Mouse (Mus musculus): ENCODE measurements around the gene Cdk8.

Cdk8 gene

DNA sequence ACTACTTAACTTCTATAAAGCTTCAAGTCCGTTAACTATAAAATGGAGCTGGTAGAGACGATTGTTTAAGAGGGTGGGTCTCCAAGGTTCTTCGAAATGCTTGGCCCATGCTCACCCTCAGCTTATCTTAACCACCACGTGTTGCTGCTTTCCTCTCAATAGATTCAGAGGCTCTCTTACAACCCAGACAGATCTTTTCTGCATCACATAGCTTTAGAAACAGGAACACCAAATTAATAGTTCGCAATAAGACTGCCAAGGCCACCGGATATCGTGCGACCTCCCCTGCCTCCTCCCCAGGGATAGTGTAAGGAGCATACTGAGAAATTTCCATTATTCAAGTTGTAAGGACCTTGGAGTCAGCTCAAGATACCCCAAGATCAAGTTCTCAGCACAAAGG is 87.4 kb downstream of the Cdk8 start:
- DNase-seq (ENCODE audit: low spot score in 2 of 2) = no peak

DNA sequence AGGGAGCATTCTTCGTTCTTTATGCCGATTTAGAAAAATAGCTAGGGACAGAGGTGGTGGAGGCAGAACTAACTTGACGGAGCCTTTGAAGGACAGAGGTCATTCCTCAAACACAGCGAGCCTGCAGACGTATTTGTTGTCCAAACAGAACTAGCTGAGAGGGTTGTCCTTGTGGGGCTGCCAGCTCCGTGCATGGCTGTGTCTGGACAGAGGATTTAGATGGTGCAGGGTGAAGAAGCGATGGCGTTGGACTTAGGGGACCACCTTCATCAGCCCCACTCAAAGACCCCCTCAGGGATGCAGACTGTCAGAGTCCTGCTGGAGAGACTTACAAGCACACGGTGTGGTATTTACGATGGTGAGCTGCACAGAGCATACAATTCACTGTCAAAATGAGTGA is 97.9 kb downstream of the Cdk8 start:
- DNase-seq (ENCODE audit: low spot score in 2 of 2) = no peak

DNA sequence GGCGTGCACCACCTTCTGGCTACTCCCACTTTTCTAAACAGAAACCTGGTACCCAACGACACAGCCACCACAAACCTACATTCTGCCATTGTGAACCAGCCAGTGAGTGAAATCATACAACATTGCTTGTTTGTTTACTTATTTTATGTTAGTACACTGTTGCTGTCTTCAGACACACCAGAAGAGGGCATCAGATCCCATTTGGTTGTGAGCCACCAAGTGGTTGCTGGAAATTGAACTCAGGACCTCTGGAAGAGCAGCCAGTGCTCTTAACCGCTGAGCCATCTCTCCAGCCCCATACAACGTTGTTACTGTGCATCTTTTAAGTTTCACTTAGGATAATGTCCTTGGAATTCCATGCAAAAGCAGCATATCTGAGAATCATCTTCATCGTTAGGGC is 98.5 kb downstream of the Cdk8 start:
- no peak for DNase-seq (ENCODE audit: low spot score in 2 of 2)

- DNase-seq (ENCODE audit: low spot score in 2 of 2) = peak in 1 of 2 experiments; percentile 65
These were observed 99.2 kb downstream of the Cdk8 start for GRCm38 (mm10) chr5:146330031-146330764.

DNA sequence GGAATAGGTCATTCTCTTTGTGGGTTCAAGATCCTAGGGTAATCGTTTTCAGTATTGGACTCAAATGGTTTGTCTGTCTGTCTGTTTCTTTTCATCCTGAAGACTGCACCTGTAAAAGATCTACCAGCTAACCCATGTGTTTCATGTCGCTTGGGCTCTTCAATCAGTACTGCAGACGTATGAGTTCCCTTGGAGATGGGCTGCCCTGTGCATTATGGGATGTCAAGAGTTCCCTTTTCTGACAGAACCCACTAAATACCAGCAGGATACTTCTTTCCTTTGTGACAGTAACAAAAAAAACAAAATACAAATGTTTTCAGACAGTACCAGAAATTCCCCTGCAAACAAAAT is 99.7 kb downstream of the Cdk8 start:
- DNase-seq (ENCODE audit: low spot score in 2 of 2) = no peak

GRCm38 (mm10) chr5:146331131-146331530 is 100.1 kb downstream of the Cdk8 start:
- no peak for DNase-seq (ENCODE audit: low spot score in 2 of 2)

- no peak for DNase-seq (ENCODE audit: low spot score in 2 of 2)
These were observed 101.5 kb downstream of the Cdk8 start for GRCm38 (mm10) chr5:146332541-146332940.

- DNase-seq (ENCODE audit: low spot score in 2 of 2) = no peak
These were observed 103.4 kb downstream of the Cdk8 start for GRCm38 (mm10) chr5:146334410-146334809.

DNA sequence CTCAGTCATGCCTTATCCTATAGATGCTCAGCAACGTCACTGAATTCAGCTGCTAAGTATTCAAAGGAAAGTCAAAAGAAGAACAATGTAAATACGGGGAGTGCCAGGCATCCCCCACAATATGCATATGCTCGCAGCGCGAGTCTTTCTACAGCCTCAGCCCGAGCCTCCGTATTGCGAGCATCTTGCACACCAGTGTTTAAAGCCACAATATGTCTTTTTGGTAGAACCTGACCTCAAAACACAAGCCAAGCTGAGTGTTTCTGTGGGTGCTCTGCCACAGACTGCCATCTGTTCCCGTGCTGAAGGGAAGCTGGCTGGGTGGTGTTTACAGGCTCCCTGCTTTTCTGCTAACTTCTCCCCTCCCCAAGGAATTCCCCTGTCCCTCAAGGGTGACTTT is 107.0 kb downstream of the Cdk8 start:
- peak in 1 of 2 experiments; percentile 76 for DNase-seq (ENCODE audit: low spot score in 2 of 2)

- DNase-seq (ENCODE audit: low spot score in 2 of 2) = no peak
These were observed 109.0 kb downstream of the Cdk8 start for GRCm38 (mm10) chr5:146340037-146340436.

DNA sequence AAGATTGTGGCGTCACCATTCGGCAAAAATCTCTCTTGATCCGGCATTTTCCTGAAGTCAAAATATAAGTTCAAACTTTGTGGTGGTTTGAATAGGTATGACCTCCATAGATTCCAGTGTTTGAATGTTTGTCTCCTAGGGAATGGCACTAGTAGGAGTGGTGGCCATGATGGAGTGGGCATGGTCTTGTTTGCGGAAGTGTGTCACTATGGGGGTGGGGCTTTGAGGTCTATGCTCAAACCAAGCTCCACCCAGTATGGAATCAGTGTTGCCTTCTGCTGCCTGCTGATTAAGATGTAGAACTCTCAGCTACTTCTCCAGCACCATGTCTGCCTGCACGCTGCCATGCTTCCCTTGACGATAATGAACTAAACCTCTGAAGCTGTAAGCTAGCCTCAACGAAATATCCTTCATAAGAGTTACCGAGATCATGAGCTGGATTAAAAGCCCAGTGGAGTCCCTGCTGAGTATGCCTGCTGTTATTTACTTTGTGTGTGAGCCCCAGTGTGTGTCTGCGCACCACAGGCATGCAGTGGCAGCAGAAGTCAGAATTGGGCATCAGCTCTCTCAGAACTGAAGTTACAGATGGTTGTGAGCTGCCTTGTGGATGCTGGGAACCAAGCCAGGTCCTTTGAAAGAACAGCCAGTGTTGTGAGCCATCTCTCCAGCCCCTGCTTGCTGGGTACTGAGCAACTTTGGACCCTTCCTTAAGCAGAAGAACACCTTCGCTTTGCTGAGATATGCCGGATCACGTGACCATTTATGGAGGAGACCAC is 114.1 kb downstream of the Cdk8 start:
- no peak for DNase-seq (ENCODE audit: low spot score in 2 of 2)

- DNase-seq (ENCODE audit: low spot score in 2 of 2) = no peak
These were observed 116.1 kb downstream of the Cdk8 start for GRCm38 (mm10) chr5:146347081-146347480.

- peak in 1 of 2 experiments; percentile 55 for DNase-seq (ENCODE audit: low spot score in 2 of 2)
These were observed 118.2 kb downstream of the Cdk8 start for GRCm38 (mm10) chr5:146349183-146349582.

DNA sequence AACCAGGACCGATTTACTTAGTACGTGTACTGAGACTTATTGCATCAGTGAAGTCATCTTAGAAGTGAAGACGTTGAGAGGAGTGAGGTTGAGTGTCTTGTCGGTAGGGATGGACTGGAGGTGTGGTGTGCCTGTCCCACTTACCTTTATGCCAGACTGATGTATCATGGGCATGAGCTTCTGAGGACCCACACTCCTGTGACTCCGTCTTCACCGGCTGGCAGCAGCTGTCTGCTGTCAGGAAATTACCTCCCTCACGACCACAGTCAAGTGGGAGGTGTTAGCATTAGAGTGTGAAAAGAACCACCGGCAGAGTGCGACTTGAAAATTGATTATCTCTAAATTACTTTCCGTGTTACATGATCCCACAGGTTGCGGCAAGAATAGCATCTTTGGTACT is 119.8 kb downstream of the Cdk8 start:
- no peak for DNase-seq (ENCODE audit: low spot score in 2 of 2)

DNA sequence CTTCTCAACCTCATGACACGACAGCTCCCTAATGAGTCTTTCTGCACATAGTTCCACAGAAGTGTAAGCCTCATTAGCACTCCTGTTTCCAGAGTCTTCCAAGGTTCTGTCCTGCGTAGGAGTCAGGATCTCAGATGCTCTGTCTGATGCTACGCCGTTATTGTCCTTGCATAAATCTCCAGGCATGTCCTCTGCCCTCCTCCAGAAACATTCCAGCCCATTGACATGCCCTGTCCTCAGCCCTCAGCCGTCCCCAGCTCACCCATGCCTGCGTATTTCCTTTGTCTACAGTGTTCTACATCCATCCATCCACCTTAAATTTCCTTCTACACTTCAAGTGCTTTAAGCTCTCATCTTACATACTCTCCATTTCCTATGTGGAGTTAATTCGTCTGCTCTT is 121.0 kb downstream of the Cdk8 start:
- DNase-seq (ENCODE audit: low spot score in 2 of 2) = no peak

Measured in left cerebral cortex, adult 9 months (tissue).